Mouse (Mus musculus) retina, adult 2 months (tissue): ENCODE measurements around the gene Dnmt1.

Source experiments
- DNase-seq: peaks from one replicate; pipeline ENCODE4 v3.0.0-alpha.2; 2012; ENCODE audit warnings: low read depth, low spot score

The Dnmt1 gene

DNA sequence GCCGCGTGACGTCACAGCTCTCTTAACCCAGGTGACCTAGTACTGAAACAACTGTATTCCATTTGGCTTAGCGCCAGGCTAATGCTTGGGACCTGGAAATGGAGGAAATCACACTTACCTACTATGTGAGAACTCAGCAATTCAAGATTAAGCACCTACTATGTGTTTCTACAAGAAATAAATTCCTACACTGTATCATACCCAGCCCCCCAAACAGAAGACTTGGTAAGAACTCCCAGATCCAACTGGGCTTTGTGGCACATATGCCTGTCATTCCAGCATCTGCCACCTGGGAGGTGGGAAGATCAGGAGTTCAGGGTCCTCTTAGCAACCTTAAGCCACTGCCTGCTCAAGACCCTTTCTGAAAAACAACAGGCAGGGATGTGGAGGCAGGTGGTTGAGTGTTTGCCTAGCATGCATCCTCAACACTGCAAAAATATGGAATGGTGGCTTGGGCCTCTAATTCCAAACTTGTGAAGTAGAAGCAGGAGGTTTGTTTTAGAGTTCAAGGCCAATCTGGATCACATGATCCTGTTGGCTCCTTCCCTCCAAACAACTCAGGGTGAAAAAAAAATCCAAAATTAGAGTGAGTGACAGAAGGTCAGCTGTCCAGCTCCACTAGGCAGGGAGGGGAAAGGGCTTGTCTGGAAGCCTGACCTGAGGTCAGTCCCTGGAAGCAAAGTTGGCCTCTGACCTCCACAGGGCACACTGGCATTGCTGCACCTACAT, 17.4 kb upstream of the Dnmt1 start:
- DNase-seq, result no peak

DNA sequence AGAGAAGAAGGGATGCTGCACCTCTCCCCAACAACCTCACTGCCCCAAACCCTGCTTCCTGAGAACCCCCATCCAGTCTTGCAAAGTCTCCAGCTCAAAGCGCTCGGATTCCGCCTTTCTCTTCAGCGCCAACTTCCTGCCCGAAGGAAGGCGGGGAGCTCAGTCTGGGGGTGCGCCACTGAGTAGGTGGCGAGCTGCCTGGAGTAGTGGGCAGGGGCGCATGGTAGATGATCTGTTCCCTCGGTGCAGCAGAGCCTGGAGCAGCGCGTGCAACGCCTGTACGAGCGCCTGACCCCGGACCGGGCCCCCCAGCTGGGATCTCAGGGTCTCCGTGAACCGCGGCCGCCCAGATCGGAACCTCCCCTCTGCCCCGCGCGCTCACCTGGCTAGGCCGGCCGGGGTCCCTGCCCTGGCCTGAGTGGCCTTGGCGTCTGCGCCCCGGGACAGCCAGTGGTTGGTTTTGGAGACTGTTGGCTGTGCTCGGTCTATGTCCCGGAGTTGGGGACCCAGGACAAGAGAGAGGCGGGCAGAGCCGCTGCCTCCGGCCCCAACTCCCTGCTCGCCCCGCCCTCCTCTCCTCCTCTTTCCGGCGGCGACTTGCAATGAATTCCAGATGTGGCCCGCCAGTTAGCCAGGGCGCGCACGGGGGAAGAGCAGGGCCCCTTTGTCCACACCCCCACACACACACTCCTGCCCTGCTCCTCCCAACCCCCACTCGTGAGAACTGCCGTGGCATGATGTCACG, 16.7 kb upstream of the Dnmt1 start, which contains the start of gene S1pr2:
Gene S1pr2, minus strand, starts transcription at position 566 of the 745 bp plus-strand sequence.
- no peak for DNase-seq

GRCm38 (mm10) chr9:20975431-20976215, 15.9 kb upstream of the Dnmt1 start:
- DNase-seq, result no peak

DNA sequence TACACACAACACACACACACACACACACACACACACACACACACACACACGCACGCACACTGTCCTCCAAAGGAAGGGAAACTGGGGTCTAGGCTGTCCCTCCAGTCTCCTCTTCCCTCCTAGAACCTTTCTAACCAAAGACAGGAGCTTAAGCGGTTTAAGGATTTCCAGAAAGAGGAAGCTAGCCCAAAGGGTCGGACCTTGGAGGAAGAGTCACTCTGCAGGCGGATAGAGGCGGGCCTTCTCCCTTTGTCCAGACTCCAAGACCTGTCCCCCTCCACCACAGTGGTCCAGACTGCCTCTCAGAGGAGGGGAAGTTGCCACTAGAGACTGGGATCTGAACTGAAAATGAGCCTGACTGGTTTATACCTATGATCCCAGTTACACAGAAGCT, 14.0 kb upstream of the Dnmt1 start:
- no peak for DNase-seq

DNA sequence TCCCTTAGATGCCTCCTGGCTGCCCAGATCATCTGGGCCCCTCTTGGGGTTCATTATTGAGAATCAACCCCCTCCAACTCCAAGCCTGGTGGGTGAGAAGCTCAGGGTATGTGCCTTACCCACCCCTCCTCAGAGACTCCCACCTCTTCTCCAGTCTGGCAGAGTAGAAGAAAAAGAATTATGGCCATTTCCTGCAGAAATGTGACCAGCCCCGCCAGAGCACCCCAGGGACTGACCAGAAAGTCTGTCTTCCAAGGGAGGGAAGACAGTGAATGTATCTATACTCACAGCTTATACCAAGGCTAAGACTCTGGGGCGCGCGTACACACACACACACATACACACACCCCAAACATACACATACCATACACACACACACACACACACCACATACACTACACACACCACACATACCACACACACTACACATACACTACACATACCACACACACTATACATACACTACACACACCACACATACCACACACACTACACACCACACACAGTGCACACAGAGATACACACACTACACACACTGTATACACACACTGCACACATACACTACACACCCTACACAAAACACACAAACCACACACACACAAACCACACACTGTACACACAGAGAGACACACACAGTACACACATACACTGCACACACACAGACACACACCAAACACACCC, 13.5 kb upstream of the Dnmt1 start:
- DNase-seq, result no peak

DNA sequence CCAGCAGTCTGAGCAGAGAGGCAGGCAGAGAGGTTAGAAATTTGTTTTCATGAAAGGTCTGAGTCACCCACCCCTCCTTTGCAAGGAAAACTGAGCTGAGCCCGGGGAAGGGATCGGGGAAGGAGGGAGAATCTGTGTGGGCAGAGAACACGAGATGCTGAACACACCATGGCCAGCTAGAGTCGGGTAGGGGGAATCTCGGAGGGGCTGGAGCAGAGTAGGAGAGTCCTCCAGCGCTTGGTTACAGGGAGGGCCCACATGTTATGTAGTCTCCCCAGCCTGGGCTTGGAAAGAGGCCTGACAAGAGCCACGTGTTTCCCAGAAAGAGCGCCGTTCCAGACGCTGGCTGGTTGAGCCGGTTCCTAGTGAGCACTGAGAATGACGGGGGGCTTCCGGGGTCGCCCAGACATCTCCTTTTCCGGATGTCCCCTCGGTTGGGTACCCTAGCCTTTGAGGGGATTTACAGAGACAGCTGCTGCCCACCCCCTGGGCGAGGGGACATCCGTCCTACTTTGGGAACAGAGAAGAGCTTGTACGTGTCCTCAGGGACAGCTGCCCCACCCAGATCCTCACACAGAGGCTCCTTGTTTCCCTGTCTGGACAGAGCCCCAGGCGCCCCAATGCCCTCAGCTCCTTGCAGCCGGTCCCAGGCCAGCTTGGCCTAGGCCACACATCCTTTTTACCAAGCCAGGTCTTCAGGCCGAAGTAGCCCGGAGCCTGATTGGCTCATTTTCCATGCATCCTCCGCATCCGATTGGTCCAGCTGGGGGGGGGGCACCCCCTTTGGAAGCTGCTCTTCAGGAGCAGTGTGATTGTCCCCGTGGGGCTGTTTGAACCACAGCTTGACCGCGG, 12.7 kb upstream of the Dnmt1 start:
- no peak for DNase-seq

GRCm38 (mm10) chr9:20971751-20972140, 12.1 kb upstream of the Dnmt1 start:
- no peak for DNase-seq

- no peak for DNase-seq
These were observed 7.1 kb upstream of the Dnmt1 start for GRCm38 (mm10) chr9:20966747-20967146.

DNA sequence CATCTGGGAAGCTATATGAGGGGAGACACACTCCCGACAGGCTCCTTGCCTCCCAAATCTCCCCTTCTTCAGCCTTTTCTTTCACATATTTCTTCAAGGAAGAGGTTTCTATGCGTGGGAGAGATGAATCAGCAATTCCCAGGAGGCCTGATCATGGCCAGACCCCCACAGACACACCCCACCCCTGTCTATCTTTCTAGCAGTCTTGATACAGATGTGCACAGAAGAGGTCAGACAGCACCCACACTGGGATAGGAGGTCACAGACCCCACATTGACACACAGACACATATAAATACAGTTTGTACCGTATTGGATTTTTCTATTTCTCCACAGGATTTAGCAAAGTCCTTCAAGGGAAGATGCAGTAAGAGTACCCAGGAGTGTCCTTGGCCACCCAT, 6.3 kb upstream of the Dnmt1 start:
- no peak for DNase-seq

DNA sequence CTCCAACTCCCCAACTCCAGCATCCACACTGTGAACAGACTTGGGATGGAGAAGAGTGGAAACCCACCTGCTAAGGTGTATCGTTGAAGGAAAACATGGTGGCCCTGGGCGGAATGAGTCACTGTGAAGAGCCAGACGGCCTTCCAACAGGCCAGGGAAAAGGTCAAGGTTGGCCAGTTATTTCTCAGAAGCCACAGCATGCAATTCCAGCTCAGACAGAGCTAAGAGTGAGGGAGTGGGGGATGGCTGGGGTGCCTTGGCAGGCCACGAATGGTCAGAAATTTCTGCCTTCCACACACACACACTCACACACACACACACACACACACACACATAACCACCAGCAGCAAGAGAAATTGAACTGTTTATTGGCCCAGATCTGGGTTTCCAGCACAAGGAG, 5.9 kb upstream of the Dnmt1 start:
- DNase-seq, result no peak

GRCm38 (mm10) chr9:20961557-20961956, 1.9 kb upstream of the Dnmt1 start:
- no peak for DNase-seq

DNA sequence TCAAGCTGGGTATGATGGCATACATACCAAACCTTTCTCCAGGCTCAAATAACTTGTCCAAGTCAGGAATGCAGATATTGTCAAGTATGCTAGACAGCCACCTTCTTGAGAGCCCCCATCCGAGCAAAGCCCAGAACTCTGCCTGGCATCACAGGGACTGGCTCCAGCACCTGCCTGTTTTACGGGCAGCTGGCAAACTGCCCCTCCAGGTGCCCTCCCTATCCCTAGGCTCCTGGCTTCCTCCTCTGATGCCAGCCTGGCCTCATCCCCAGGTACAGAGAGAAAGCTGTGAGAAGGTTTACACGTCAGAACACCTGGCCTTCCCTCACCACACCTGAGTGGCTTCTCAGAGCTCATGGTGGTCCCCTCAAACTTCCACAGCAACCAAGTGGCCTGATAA, 2.7 kb downstream of the Dnmt1 start:
- no peak for DNase-seq

GRCm38 (mm10) chr9:20952520-20953227, 7.0 kb downstream of the Dnmt1 start:
- DNase-seq, result peak; percentile 93

DNA sequence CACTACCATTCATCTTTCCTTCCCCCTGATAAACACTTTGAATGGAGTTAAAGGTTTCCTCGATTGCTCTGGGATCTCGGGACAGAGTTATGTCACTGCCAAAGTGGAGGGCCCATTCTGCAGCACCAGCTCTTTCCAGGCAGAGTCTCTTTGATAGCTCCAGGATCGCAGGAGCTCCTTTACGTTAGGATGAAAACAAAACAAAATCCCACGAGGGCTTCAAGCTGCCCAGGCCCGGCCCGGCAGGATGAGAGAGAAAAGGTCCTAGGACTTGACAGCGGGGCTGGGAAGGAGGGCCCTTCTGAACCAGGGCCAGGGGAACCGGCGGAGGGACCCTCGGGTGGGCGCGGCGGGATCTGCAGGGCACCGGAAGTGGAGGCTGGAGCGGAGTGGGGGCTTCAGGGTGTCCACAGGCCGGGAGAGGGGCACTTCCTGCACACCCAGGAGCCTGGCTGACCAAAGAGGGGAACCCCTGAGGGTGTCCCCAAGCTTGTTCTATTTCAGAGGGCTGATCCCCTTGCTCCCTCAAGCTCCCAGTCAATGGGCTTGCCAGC, 7.6 kb downstream of the Dnmt1 start:
- no peak for DNase-seq

- DNase-seq, result no peak
These were observed 8.2 kb downstream of the Dnmt1 start for GRCm38 (mm10) chr9:20951441-20951840.

GRCm38 (mm10) chr9:20950419-20950818, 9.3 kb downstream of the Dnmt1 start:
- DNase-seq, result no peak

- DNase-seq, result no peak
These were observed 13.4 kb downstream of the Dnmt1 start for GRCm38 (mm10) chr9:20946066-20946880.

- no peak for DNase-seq
These were observed 14.9 kb downstream of the Dnmt1 start for GRCm38 (mm10) chr9:20944697-20945370.
